Mouse (Mus musculus) layer of hippocampus, adult 8-10 months (tissue): ENCODE data around the gene Ssh3. TPM values are rescaled to one million over a fixed set of nuclear protein-coding genes. Genes with fewer than 3 reads are reported as not detected.

Source experiments
- DNase-seq, 2 experiments: peaks; one replicate each; pipeline ENCODE4 v3.0.0; 2022; ENCODE audit warnings: low spot score in 2 of 2
- total RNA-seq, 4 experiments: library from RNA; stranded (reverse); gene quantifications; 2 replicates each; pipeline ENCODE4 v1.2.4; 2022

Ssh3 gene
- total RNA-seq, result 10 to 100 TPM; 64.8 to 79.5 (median 68.0) TPM

GRCm38 (mm10) chr19:4268566-4269361 is at the start of gene Ssh3:
Gene Ssh3 (minus strand): TSS chr19:4269180.
- peak; percentile 56 to 58 for DNase-seq

- no peak for DNase-seq
Measured at GRCm38 (mm10) chr19:4317181-4317580, 48.2 kb upstream of the Ssh3 start.

- no peak for DNase-seq
Measured at GRCm38 (mm10) chr19:4315223-4315944, 46.4 kb upstream of the Ssh3 start.

- peak in 1 of 2 experiments; percentile 55 for DNase-seq
Measured at GRCm38 (mm10) chr19:4309776-4310185, 40.8 kb upstream of the Ssh3 start.

GRCm38 (mm10) chr19:4309302-4309701 is 40.3 kb upstream of the Ssh3 start:
- DNase-seq, result no peak

- peak in 1 of 2 experiments; percentile 72 for DNase-seq
Measured at GRCm38 (mm10) chr19:4306190-4306577, 37.2 kb upstream of the Ssh3 start, which contains the start of gene Grk2. Gene Grk2 (minus strand): TSS chr19:4306222.

- no peak for DNase-seq
Measured at GRCm38 (mm10) chr19:4305491-4306189, 36.7 kb upstream of the Ssh3 start.

GRCm38 (mm10) chr19:4304871-4305321 is 35.9 kb upstream of the Ssh3 start:
- no peak for DNase-seq

GRCm38 (mm10) chr19:4304251-4304821 is 35.4 kb upstream of the Ssh3 start:
- DNase-seq, result no peak

- DNase-seq, result no peak
Measured at GRCm38 (mm10) chr19:4303640-4303995, 34.6 kb upstream of the Ssh3 start.

- DNase-seq, result no peak
Measured at GRCm38 (mm10) chr19:4302936-4303639, 34.1 kb upstream of the Ssh3 start.

GRCm38 (mm10) chr19:4301735-4302651 is 33.0 kb upstream of the Ssh3 start:
- DNase-seq, result no peak

- no peak for DNase-seq
Measured at GRCm38 (mm10) chr19:4300852-4301734, 32.1 kb upstream of the Ssh3 start.

GRCm38 (mm10) chr19:4300271-4300704 is 31.3 kb upstream of the Ssh3 start:
- DNase-seq, result no peak

- DNase-seq, result no peak
Measured at GRCm38 (mm10) chr19:4299574-4300270, 30.7 kb upstream of the Ssh3 start.

GRCm38 (mm10) chr19:4299126-4299525 is 30.1 kb upstream of the Ssh3 start:
- DNase-seq, result no peak

GRCm38 (mm10) chr19:4298322-4299121 is 29.5 kb upstream of the Ssh3 start:
- DNase-seq, result no peak
